In the genomic region with DNA sequence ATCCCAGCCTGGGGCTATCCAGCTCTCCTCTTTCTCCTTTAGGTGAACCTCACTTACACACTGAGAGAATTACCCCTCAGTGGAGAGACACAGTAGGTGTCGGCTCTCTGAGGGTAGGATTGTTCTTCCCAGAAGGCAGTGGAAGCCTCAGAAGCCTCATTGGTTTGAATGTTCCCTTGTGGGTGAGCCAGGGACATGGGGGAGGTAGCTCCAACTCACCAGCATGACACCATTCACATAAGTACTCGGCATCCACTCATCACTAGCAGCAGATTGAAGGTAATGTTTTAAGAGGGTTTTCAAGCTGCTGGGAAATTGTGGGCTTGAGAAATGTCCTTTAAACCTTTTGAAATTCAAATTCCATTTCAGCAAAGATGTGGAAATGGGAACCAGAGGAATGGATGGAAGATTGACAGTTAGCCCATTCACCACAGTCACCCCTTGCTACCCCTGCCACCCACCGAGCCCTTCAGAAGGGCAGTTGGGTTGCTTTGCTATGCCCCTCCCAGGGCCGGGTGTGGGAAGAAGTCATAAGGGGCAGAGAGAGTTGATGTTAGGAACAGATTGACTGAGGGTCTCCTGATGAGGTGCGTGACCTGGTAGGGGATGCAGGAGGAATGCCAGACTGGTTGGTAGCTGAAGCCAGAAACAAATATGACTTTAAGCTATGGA, we compare ENCODE assay signal across 11 mouse cellular contexts.
DNase-seq lines count a peak whose midpoint lies in the region; ATAC-seq and TF ChIP-seq lines count a peak whose summit lies in the region.
"Had no signal": no experiment of that assay in that cellular context is flagged by ENCODE, and none has a peak within 500 bp of the region (broad histone marks: within the 10 kb centered on the region; RNA-seq: fewer than 3 reads in every experiment).

No protein-coding gene starts in this region.

- 39% methylated on average over 5 of the region's 5 CpGs for WGBS in hindbrain, embryonic 12.5 days
- 52% methylated on average over 5 of the region's 5 CpGs for WGBS in intestine, embryonic 15.5 days

- H3K4me3 ChIP-seq in left cerebral cortex, adult 2 months: no peak overlapping the region
- no peak overlapping the region for H3K4me3 ChIP-seq in hindbrain, embryonic 12.5 days
- H3K4me3 ChIP-seq in intestine, embryonic 15.5 days (replicated peaks): no peak overlapping the region
- H3K4me3 ChIP-seq: limb, embryonic 13.5 days had no signal

- H3K4me2 ChIP-seq in hindbrain, embryonic 12.5 days (replicated peaks): 0 out of 2 replicates have a peak overlapping the region, but pooled peaks have one; percentile 21
- H3K4me2 ChIP-seq in intestine, embryonic 15.5 days (replicated peaks): no peak overlapping the region
- H3K4me2 ChIP-seq: heart, embryonic 11.5 days; limb, embryonic 13.5 days had no signal

- H3K4me1 ChIP-seq in hindbrain, embryonic 12.5 days: peaks cover 13% of the 10 kb centered on the region
- no peaks in the 10 kb centered on the region; the same call in 1 of the 2 replicates for H3K4me1 ChIP-seq in intestine, embryonic 15.5 days (replicated peaks)

- no peaks in the 10 kb centered on the region for H3K36me3 ChIP-seq in hindbrain, embryonic 12.5 days
- H3K36me3 ChIP-seq in intestine, embryonic 15.5 days: no peaks in the 10 kb centered on the region
- H3K36me3 ChIP-seq: limb, embryonic 13.5 days had no signal

- no peaks in the 10 kb centered on the region for H3K27me3 ChIP-seq in hindbrain, embryonic 12.5 days
- no peaks in the 10 kb centered on the region for H3K27me3 ChIP-seq in intestine, embryonic 15.5 days (replicated peaks)
- H3K27me3 ChIP-seq: limb, embryonic 13.5 days had no signal

- peak; percentile 13 to 17 for DNase-seq in left cerebral cortex, adult 2 months (ENCODE audit: extremely low spot score in 1 of 2, low spot score in 2 of 2)
- no peak for DNase-seq in left cerebral cortex, postnatal 4 days
- peak; percentile 18 to 47 for DNase-seq in left cerebral cortex, postnatal 36 days (ENCODE audit: low spot score in 2 of 2)
- peak; percentile 17 to 50 for DNase-seq in right cerebral cortex, postnatal 36 days (ENCODE audit: low spot score in 2 of 2)
- DNase-seq in cerebellum, adult 9-10 months: no peak
- no peak for DNase-seq in ovary, postnatal 36 days (ENCODE audit: low spot score)

- no peaks in the 10 kb centered on the region for H3K9me3 ChIP-seq in hindbrain, embryonic 12.5 days (replicated peaks)
- H3K9me3 ChIP-seq in intestine, embryonic 15.5 days: no peaks in the 10 kb centered on the region
- H3K9me3 ChIP-seq: limb, embryonic 13.5 days had no signal

- intact Hi-C loops in left cerebral cortex, adult 2 months (cut with DNase I): loop anchor here (10.0 kb wide), 1 partner anchor 300 kb away; no protein-coding TSS in a partner anchor
- intact Hi-C loops in left cerebral cortex, postnatal 4 days (cut with DNase I): no loop called here
- intact Hi-C loops in left cerebral cortex, postnatal 36 days (cut with DNase I): no loop called here

- ATAC-seq in hindbrain, embryonic 12.5 days (ENCODE audit: low FRiP score): no peak
- no peak for ATAC-seq in intestine, embryonic 15.5 days
- ATAC-seq: intestine, embryonic 16.5 days had no signal

- no peak overlapping the region for H3K9ac ChIP-seq in hindbrain, embryonic 12.5 days
- no peak overlapping the region for H3K9ac ChIP-seq in intestine, embryonic 15.5 days
- H3K9ac ChIP-seq: limb, embryonic 13.5 days had no signal

- TF ChIP-seq CTCF in left cerebral cortex, adult 2 months (IDR thresholded peaks at IDR 0.05): no peak

- H3K27ac ChIP-seq in left cerebral cortex, adult 2 months: peak overlapping the region; percentile 47
- peak overlapping the region; percentile 40 for H3K27ac ChIP-seq in hindbrain, embryonic 12.5 days
- no peak overlapping the region for H3K27ac ChIP-seq in intestine, embryonic 15.5 days
- H3K27ac ChIP-seq: limb, embryonic 13.5 days had no signal

Comparison
In these comparisons a context has a peak if more than half of its experiments do, and no peak if none do; other contexts are left out.
1. DNase-seq: peak in left cerebral cortex, adult 2 months (2 of 2), left cerebral cortex, postnatal 36 days (2 of 2) and right cerebral cortex, postnatal 36 days (2 of 2); none in left cerebral cortex, postnatal 4 days (single experiment), cerebellum, adult 9-10 months (single experiment) and ovary, postnatal 36 days (single experiment).